Mouse (Mus musculus) adrenal gland (tissue): Measurements from ENCODE around the gene Adamtsl1.

Experiments
- intact Hi-C: fragments of 180-260 bp; cut with DNase I; formaldehyde crosslinking; loops from one replicate; pipeline ENCODE4 v1.15.1; 2025

Gene Adamtsl1

GRCm38 (mm10) chr4:86040921-86041320, 526.9 kb downstream of the Adamtsl1 start:
- intact Hi-C loops, result no loop called here

- intact Hi-C loops, result no loop called here
Measured at GRCm38 (mm10) chr4:86045448-86045847, 531.5 kb downstream of the Adamtsl1 start.

GRCm38 (mm10) chr4:86045876-86046275, 531.9 kb downstream of the Adamtsl1 start:
- intact Hi-C loops, result no loop called here

- intact Hi-C loops, result no loop called here
Measured at GRCm38 (mm10) chr4:86046881-86047280, 532.9 kb downstream of the Adamtsl1 start.

GRCm38 (mm10) chr4:86053487-86054237, 539.7 kb downstream of the Adamtsl1 start:
- intact Hi-C loops, result no loop called here

GRCm38 (mm10) chr4:86060614-86061013, 546.6 kb downstream of the Adamtsl1 start:
- intact Hi-C loops, result no loop called here

GRCm38 (mm10) chr4:86068376-86068775, 554.4 kb downstream of the Adamtsl1 start:
- intact Hi-C loops, result no loop called here

- intact Hi-C loops, result no loop called here
Measured at GRCm38 (mm10) chr4:86068875-86069718, 555.1 kb downstream of the Adamtsl1 start.

- intact Hi-C loops, result no loop called here
Measured at GRCm38 (mm10) chr4:86074871-86075270, 560.9 kb downstream of the Adamtsl1 start.

- intact Hi-C loops, result no loop called here
Measured at GRCm38 (mm10) chr4:86077355-86077754, 563.4 kb downstream of the Adamtsl1 start.

GRCm38 (mm10) chr4:86077854-86078253, 563.9 kb downstream of the Adamtsl1 start:
- intact Hi-C loops, result no loop called here

- intact Hi-C loops, result no loop called here
Measured at GRCm38 (mm10) chr4:86087508-86087907, 573.5 kb downstream of the Adamtsl1 start.

GRCm38 (mm10) chr4:86103207-86103606, 589.2 kb downstream of the Adamtsl1 start:
- intact Hi-C loops, result no loop called here

- intact Hi-C loops, result no loop called here
Measured at GRCm38 (mm10) chr4:86108325-86108724, 594.4 kb downstream of the Adamtsl1 start.

GRCm38 (mm10) chr4:86119067-86119466, 605.1 kb downstream of the Adamtsl1 start:
- intact Hi-C loops, result no loop called here

GRCm38 (mm10) chr4:86122431-86122830, 608.5 kb downstream of the Adamtsl1 start:
- intact Hi-C loops, result no loop called here

- intact Hi-C loops, result no loop called here
Measured at GRCm38 (mm10) chr4:86124374-86124773, 610.4 kb downstream of the Adamtsl1 start.

- intact Hi-C loops, result no loop called here
Measured at GRCm38 (mm10) chr4:86126636-86127035, 612.7 kb downstream of the Adamtsl1 start.

GRCm38 (mm10) chr4:86158551-86158950, 644.6 kb downstream of the Adamtsl1 start:
- intact Hi-C loops, result no loop called here

- intact Hi-C loops, result no loop called here
Measured at GRCm38 (mm10) chr4:86159362-86159761, 645.4 kb downstream of the Adamtsl1 start.

- intact Hi-C loops, result no loop called here
Measured at GRCm38 (mm10) chr4:86170763-86171162, 656.8 kb downstream of the Adamtsl1 start.

GRCm38 (mm10) chr4:86171461-86171860, 657.5 kb downstream of the Adamtsl1 start:
- intact Hi-C loops, result no loop called here
